Mouse (Mus musculus) liver, adult 2 months (tissue): ENCODE measurements around the gene Il18r1.

Source experiments
- CTCF ChIP-seq: fragments of 200-500 bp; IDR thresholded peaks from 2 replicates; pipeline ENCODE4 v1.5.1; 2011; ENCODE audit warnings: low read depth, low read length, control low read depth
- POLR2A ChIP-seq: fragments of 200-500 bp; IDR thresholded peaks from 2 replicates; pipeline ENCODE4 v1.6.1; 2011; ENCODE audit warnings: low read length, control low read depth; ENCODE audit not compliant: insufficient read depth; ENCODE audit errors: extremely low read depth

DNA sequence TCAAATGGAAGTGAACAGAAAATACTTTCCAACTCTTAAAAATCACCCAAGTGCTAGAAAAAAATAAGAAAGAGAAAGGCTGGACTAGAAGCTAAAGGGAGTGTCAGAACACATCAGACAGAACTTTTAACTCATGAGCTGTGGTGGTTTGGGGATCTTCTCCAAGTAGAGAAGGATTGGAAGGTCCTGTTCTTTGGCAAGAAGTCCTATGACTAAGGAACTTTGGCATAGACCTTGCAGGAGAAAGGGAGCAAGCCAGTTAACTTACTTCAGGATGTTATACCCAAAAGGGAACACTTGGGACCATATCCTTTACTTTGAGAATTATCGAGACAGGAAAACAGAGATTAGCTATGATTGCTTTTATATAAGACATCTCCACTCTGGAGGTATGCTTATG, 7.0 kb downstream of the Il18r1 start:
- TF ChIP-seq POLR2A: no peak
- TF ChIP-seq CTCF: no peak
